Mouse (Mus musculus) megakaryocyte, embryonic 14.5 days (primary cell): ENCODE data around the gene Gmpr2.

Experiments
- FLI1 ChIP-seq: IDR thresholded peaks from 2 replicates; pipeline ENCODE4 v1.6.1; 2012; ENCODE audit warnings: low read length, inconsistent platforms, mixed read lengths
- GATA1 ChIP-seq: IDR thresholded peaks from 3 replicates; pipeline ENCODE4 v1.6.1; 2012; ENCODE audit warnings: mixed read lengths, low read length, inconsistent platforms, borderline replicate concordance

- TF ChIP-seq GATA1 = no peak
- no peak for TF ChIP-seq FLI1
Measured at GRCm38 (mm10) chr14:55649884-55650283, 21.9 kb upstream of the Gmpr2 start, which contains the start of gene Tssk4.
